Mouse (Mus musculus) kidney, embryonic 15.5 days (tissue): ENCODE measurements at regions not wholly inside any gene's neighbourhood (a gene's known extent, or its start where the extent isn't known, plus 50 kb on each side); places are given as distances from the start of the nearest gene placed in this dataset.
A peak's percentile ranks its signal among the peaks of the same experiment; 100 is the strongest.

Experiments
- ATAC-seq: fragments of 200-750 bp; cut with Nextera tagmentation; replicated peaks from 2 replicates; pipeline ENCODE4 v1.8.0; 2017; ENCODE audit warnings: moderate TSS enrichment; ENCODE audit not compliant: low FRiP score
- H3K27ac ChIP-seq: fragments of 300-500 bp; sonication (generic); 2 replicates; pipeline ENCODE4 v1.5.1; 2015; ENCODE audit warnings: mild to moderate bottlenecking, inconsistent platforms
- H3K27me3 ChIP-seq: fragments of 300-500 bp; sonication (generic); 2 replicates; pipeline ENCODE4 v1.6.1; 2015; ENCODE audit warnings: inconsistent platforms
- H3K36me3 ChIP-seq: fragments of 300-500 bp; sonication (generic); 2 replicates; pipeline ENCODE4 v1.6.1; 2015; ENCODE audit warnings: inconsistent platforms
- H3K4me1 ChIP-seq: fragments of 300-500 bp; sonication (generic); 2 replicates; pipeline ENCODE4 v1.6.1; 2015; ENCODE audit warnings: inconsistent platforms
- H3K4me2 ChIP-seq: fragments of 300-500 bp; sonication (generic); 2 replicates; pipeline ENCODE4 v1.6.1; 2015; ENCODE audit warnings: moderate library complexity, mild to moderate bottlenecking, inconsistent platforms
- H3K4me3 ChIP-seq: fragments of 300-500 bp; sonication (generic); replicated peaks from 2 replicates; pipeline ENCODE4 v1.5.1; 2015; ENCODE audit warnings: mild to moderate bottlenecking, inconsistent platforms
- H3K9ac ChIP-seq: fragments of 300-500 bp; sonication (generic); 2 replicates; pipeline ENCODE4 v1.6.1; 2015; ENCODE audit warnings: mild to moderate bottlenecking, inconsistent platforms
- H3K9me3 ChIP-seq: fragments of 300-500 bp; sonication (generic); replicated peaks from 2 replicates; pipeline ENCODE4 v1.6.1; 2016; ENCODE audit warnings: inconsistent platforms
- WGBS: fragments of 180-500 bp; shearing (Covaris S2); methylation state at CpG from one replicate; pipeline ENCODE4 v1.1.7; 2015; ENCODE audit warnings: mixed read lengths; 5-methylcytosine and 5-hydroxymethylcytosine counted together

GRCm38 (mm10) chr6:50961592-50961991 is 307.4 kb upstream of the Npvf start:
- Histone ChIP-seq H3K4me1 (peaks cover 3% of the 10 kb centered on the region; the same call in 1 of the 2 replicates), H3K4me3 (no peak overlapping the region), H3K9me3 (no peaks in the 10 kb centered on the region), H3K36me3 (no peaks in the 10 kb centered on the region), H3K27ac (no peak overlapping the region), H3K4me2 (no peak overlapping the region), H3K9ac (no peak overlapping the region), H3K27me3 (no peaks in the 10 kb centered on the region)
- WGBS: 77% methylated on average over 6 of the region's 6 CpGs
- ATAC-seq: no peak

GRCm38 (mm10) chr6:50968546-50968945 is 314.3 kb upstream of the Npvf start:
- H3K4me3 ChIP-seq: no peak overlapping the region
- WGBS: 90% methylated on average over 5 of the region's 5 CpGs
- H3K4me2 ChIP-seq: no peak overlapping the region
- H3K4me1 ChIP-seq: peaks cover 57% of the 10 kb centered on the region
- H3K36me3 ChIP-seq: no peaks in the 10 kb centered on the region
- no peak for ATAC-seq
- no peak overlapping the region for H3K9ac ChIP-seq
- no peaks in the 10 kb centered on the region for H3K27me3 ChIP-seq
- no peaks in the 10 kb centered on the region for H3K9me3 ChIP-seq
- no peak overlapping the region for H3K27ac ChIP-seq

GRCm38 (mm10) chr6:50969341-50969740 is 315.1 kb upstream of the Npvf start:
- Histone ChIP-seq H3K9me3 (no peaks in the 10 kb centered on the region), H3K36me3 (no peaks in the 10 kb centered on the region), H3K4me2 (peak overlapping the region; percentile 25; the same call in 1 of the 2 replicates), H3K4me3 (no peak overlapping the region), H3K27me3 (no peaks in the 10 kb centered on the region), H3K9ac (no peak overlapping the region), H3K4me1 (peaks cover 60% of the 10 kb centered on the region), H3K27ac (peak overlapping the region; percentile 82)
- ATAC-seq: no peak
- WGBS: 22% methylated on average over 6 of the region's 6 CpGs

- ATAC-seq: peak; percentile 76
- Histone ChIP-seq H3K9me3 (no peaks in the 10 kb centered on the region), H3K27ac (peak overlapping the region; percentile 82), H3K27me3 (no peaks in the 10 kb centered on the region), H3K9ac (no peak overlapping the region), H3K36me3 (no peaks in the 10 kb centered on the region), H3K4me2 (peak overlapping the region; percentile 25; the same call in 1 of the 2 replicates), H3K4me1 (peaks cover 63% of the 10 kb centered on the region), H3K4me3 (no peak overlapping the region)
- 14% methylated on average over 7 of the region's 7 CpGs for WGBS
Measured at GRCm38 (mm10) chr6:50969997-50970396, 315.8 kb upstream of the Npvf start.

- ATAC-seq: no peak
- Histone ChIP-seq H3K4me1 (peaks cover 65% of the 10 kb centered on the region), H3K9ac (no peak overlapping the region), H3K27ac (peak overlapping the region; percentile 75), H3K4me2 (no peak overlapping the region), H3K36me3 (no peaks in the 10 kb centered on the region), H3K27me3 (no peaks in the 10 kb centered on the region), H3K9me3 (no peaks in the 10 kb centered on the region), H3K4me3 (no peak overlapping the region)
- WGBS: 29% methylated on average over 8 of the region's 8 CpGs
Measured at GRCm38 (mm10) chr6:50970770-50971169, 316.5 kb upstream of the Npvf start.

- ATAC-seq: no peak
- Histone ChIP-seq H3K4me3 (no peak overlapping the region), H3K4me1 (peaks cover 70% of the 10 kb centered on the region), H3K4me2 (no peak overlapping the region), H3K9me3 (no peaks in the 10 kb centered on the region), H3K36me3 (no peaks in the 10 kb centered on the region), H3K27ac (peak overlapping the region; percentile 75), H3K9ac (no peak overlapping the region), H3K27me3 (no peaks in the 10 kb centered on the region)
- WGBS: 35% methylated on average over 4 of the region's 4 CpGs
Measured at GRCm38 (mm10) chr6:50972268-50972667, 318.0 kb upstream of the Npvf start.

- H3K4me3 ChIP-seq: no peak overlapping the region
- H3K9me3 ChIP-seq: no peaks in the 10 kb centered on the region
- peak; percentile 13; the same call in 1 of the 2 replicates for ATAC-seq
- peak overlapping the region; percentile 73 for H3K27ac ChIP-seq
- H3K4me2 ChIP-seq: no peak overlapping the region
- H3K27me3 ChIP-seq: no peaks in the 10 kb centered on the region
- peaks cover 74% of the 10 kb centered on the region for H3K4me1 ChIP-seq
- H3K9ac ChIP-seq: no peak overlapping the region
- no peaks in the 10 kb centered on the region for H3K36me3 ChIP-seq
- WGBS: 61% methylated on average over 2 of the region's 2 CpGs
Measured at GRCm38 (mm10) chr6:50973231-50973654, 319.0 kb upstream of the Npvf start.

GRCm38 (mm10) chr6:50973815-50974214 is 319.6 kb upstream of the Npvf start:
- Histone ChIP-seq H3K4me2 (no peak overlapping the region), H3K9ac (no peak overlapping the region), H3K4me1 (peaks cover 73% of the 10 kb centered on the region), H3K9me3 (no peaks in the 10 kb centered on the region), H3K4me3 (no peak overlapping the region), H3K27ac (peak overlapping the region; percentile 73), H3K27me3 (no peaks in the 10 kb centered on the region), H3K36me3 (no peaks in the 10 kb centered on the region)
- no peak for ATAC-seq

GRCm38 (mm10) chr6:50974961-50975360 is 320.7 kb upstream of the Npvf start:
- WGBS: 13% methylated on average over 1 of the region's 1 CpGs
- no peaks in the 10 kb centered on the region for H3K36me3 ChIP-seq
- no peak overlapping the region for H3K27ac ChIP-seq
- H3K4me2 ChIP-seq: no peak overlapping the region
- H3K4me1 ChIP-seq: peaks cover 73% of the 10 kb centered on the region
- H3K9ac ChIP-seq: no peak overlapping the region
- no peaks in the 10 kb centered on the region for H3K27me3 ChIP-seq
- H3K4me3 ChIP-seq: no peak overlapping the region
- no peak for ATAC-seq
- H3K9me3 ChIP-seq: no peaks in the 10 kb centered on the region

GRCm38 (mm10) chr6:50976973-50977372 is 322.7 kb upstream of the Npvf start:
- H3K4me3 ChIP-seq: no peak overlapping the region
- peaks cover 74% of the 10 kb centered on the region for H3K4me1 ChIP-seq
- ATAC-seq: no peak
- H3K9me3 ChIP-seq: no peaks in the 10 kb centered on the region
- H3K4me2 ChIP-seq: no peak overlapping the region
- H3K27ac ChIP-seq: peak overlapping the region; percentile 87
- H3K27me3 ChIP-seq: no peaks in the 10 kb centered on the region
- H3K9ac ChIP-seq: no peak overlapping the region
- H3K36me3 ChIP-seq: no peaks in the 10 kb centered on the region
- 27% methylated on average over 7 of the region's 7 CpGs for WGBS

- Histone ChIP-seq H3K9me3 (no peaks in the 10 kb centered on the region), H3K36me3 (no peaks in the 10 kb centered on the region), H3K4me3 (no peak overlapping the region), H3K27me3 (no peaks in the 10 kb centered on the region), H3K27ac (peak overlapping the region; percentile 87), H3K4me1 (peaks cover 74% of the 10 kb centered on the region), H3K9ac (no peak overlapping the region), H3K4me2 (no peak overlapping the region)
- peak; percentile 57 for ATAC-seq
- WGBS: 19% methylated on average over 8 of the region's 8 CpGs
Measured at GRCm38 (mm10) chr6:50977381-50977780, 323.1 kb upstream of the Npvf start.

GRCm38 (mm10) chr6:50978016-50978415 is 323.8 kb upstream of the Npvf start:
- no peak overlapping the region for H3K4me3 ChIP-seq
- H3K27ac ChIP-seq: peak overlapping the region; percentile 87
- no peaks in the 10 kb centered on the region for H3K27me3 ChIP-seq
- WGBS: 51% methylated on average over 4 of the region's 4 CpGs
- H3K9me3 ChIP-seq: no peaks in the 10 kb centered on the region
- H3K9ac ChIP-seq: no peak overlapping the region
- no peak for ATAC-seq
- no peaks in the 10 kb centered on the region for H3K36me3 ChIP-seq
- H3K4me2 ChIP-seq: no peak overlapping the region
- H3K4me1 ChIP-seq: peaks cover 76% of the 10 kb centered on the region

GRCm38 (mm10) chr6:50978571-50978970 is 324.3 kb upstream of the Npvf start:
- Histone ChIP-seq H3K27me3 (no peaks in the 10 kb centered on the region), H3K4me2 (no peak overlapping the region), H3K9me3 (no peaks in the 10 kb centered on the region), H3K27ac (peak overlapping the region; percentile 87), H3K36me3 (no peaks in the 10 kb centered on the region), H3K9ac (no peak overlapping the region), H3K4me1 (peaks cover 76% of the 10 kb centered on the region), H3K4me3 (no peak overlapping the region)
- ATAC-seq: no peak
- WGBS: 17% methylated on average over 3 of the region's 3 CpGs
